ENCODE assay signal across 10 mouse cellular contexts in the genomic region with DNA sequence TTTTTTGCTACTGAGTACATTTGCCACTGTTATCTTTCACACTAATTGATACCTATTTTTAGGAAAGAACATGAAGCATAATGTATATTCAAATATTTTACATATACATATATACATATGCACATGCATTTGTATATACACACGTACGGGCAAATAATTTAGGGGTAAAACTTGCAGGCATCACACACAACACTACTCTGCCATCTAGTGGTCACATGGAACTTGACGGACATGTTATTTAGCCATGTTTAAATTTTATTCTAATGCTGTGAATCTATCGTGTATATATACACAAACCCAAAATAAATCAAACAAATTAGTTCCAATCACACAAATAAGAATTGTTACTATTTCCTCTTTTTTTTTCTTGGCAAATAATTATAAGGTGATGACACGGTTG.
A peak's percentile ranks its signal among the peaks of the same experiment; 100 is the strongest.
DNase-seq lines count a peak whose midpoint lies in the region; ATAC-seq and TF ChIP-seq lines count a peak whose summit lies in the region.
"Had no signal": no experiment of that assay in that cellular context is flagged by ENCODE, and none has a peak within 500 bp of the region (broad histone marks: within the 10 kb centered on the region; RNA-seq: fewer than 3 reads in every experiment).

No protein-coding gene starts in this region.

- ATAC-seq in kidney, embryonic 14.5 days (ENCODE audit: low FRiP score, low TSS enrichment) = no peak

- peak; percentile 10 for TF ChIP-seq CTCF in ES-Bruce4 (IDR thresholded peaks at IDR 0.05; ENCODE audit: low read depth, low read length)
- peak; percentile 73 for TF ChIP-seq CTCF in left cerebral cortex, adult 2 months (IDR thresholded peaks at IDR 0.05)

- H3K27ac ChIP-seq in kidney, embryonic 14.5 days (ENCODE audit: low read depth, low read length) = no peak overlapping the region
- no peak overlapping the region for H3K27ac ChIP-seq in ES-Bruce4 (ENCODE audit: insufficient read depth, low read length)
- H3K27ac ChIP-seq in left cerebral cortex, adult 2 months = no peak overlapping the region
- H3K27ac ChIP-seq: limb, embryonic 13.5 days had no signal

- no peak overlapping the region for H3K4me3 ChIP-seq in kidney, embryonic 14.5 days (ENCODE audit: low read length)
- H3K4me3 ChIP-seq in ES-Bruce4 (ENCODE audit: low read depth, low read length) = no peak overlapping the region
- H3K4me3 ChIP-seq in left cerebral cortex, adult 2 months = no peak overlapping the region
- H3K4me3 ChIP-seq: erythroblast, embryonic 14.5 days; limb, embryonic 13.5 days had no signal

- no peaks in the 10 kb centered on the region for H3K9me3 ChIP-seq in kidney, embryonic 14.5 days (ENCODE audit: control insufficient read depth, low read length)
- no peaks in the 10 kb centered on the region for H3K9me3 ChIP-seq in ES-Bruce4 (replicated peaks; ENCODE audit: control insufficient read depth, insufficient read depth, low read length, poor library complexity, severe bottlenecking)
- H3K9me3 ChIP-seq: limb, embryonic 13.5 days had no signal

- no peak overlapping the region for H3K4me2 ChIP-seq in kidney, embryonic 14.5 days (replicated peaks; ENCODE audit: low read depth, low read length)
- H3K4me2 ChIP-seq: limb, embryonic 13.5 days had no signal

- TF ChIP-seq POLR2A in ES-Bruce4 (IDR thresholded peaks at IDR 0.05; ENCODE audit: insufficient read depth, low read length) = no peak

- WGBS in kidney, embryonic 14.5 days = 33% methylated on average over 5 of the region's 5 CpGs

- H3K36me3 ChIP-seq in kidney, embryonic 14.5 days (ENCODE audit: control insufficient read depth, insufficient read depth, low read length) = no peaks in the 10 kb centered on the region
- no peaks in the 10 kb centered on the region for H3K36me3 ChIP-seq in ES-Bruce4 (ENCODE audit: control insufficient read depth, insufficient read depth, low read length, poor library complexity, severe bottlenecking)
- H3K36me3 ChIP-seq: limb, embryonic 13.5 days had no signal

- intact Hi-C loops in left cerebral cortex, adult 2 months (cut with DNase I) = loop anchor here (10.0 kb wide), 1 partner anchor 572 kb away; no protein-coding TSS in a partner anchor

- H3K27me3 ChIP-seq in kidney, embryonic 14.5 days (ENCODE audit: control insufficient read depth, insufficient read depth, low read length) = 0 out of 2 replicates have a peak, but pooled peaks cover 6% of the 10 kb centered on the region
- no peaks in the 10 kb centered on the region for H3K27me3 ChIP-seq in ES-Bruce4 (ENCODE audit: control insufficient read depth, insufficient read depth, low read length, poor library complexity, severe bottlenecking)

- TF ChIP-seq EP300 in ES-Bruce4 (IDR thresholded peaks at IDR 0.05; ENCODE audit: insufficient read depth, low read depth, low read length) = no peak

- peak; percentile 3 to 6 for DNase-seq in cerebellum, adult 18-20 months
- DNase-seq in cerebellum, adult 8-10 months = no peak
- peak; percentile 2 to 51 for DNase-seq in kidney, postnatal 36 days
- peak in 1 of 2 experiments; percentile 33 for DNase-seq in left cerebral cortex, adult 2 months (ENCODE audit: extremely low spot score in 1 of 2, low spot score in 2 of 2)
- no peak for DNase-seq in spleen, postnatal 14 days (ENCODE audit: low spot score in 2 of 2)
- DNase-seq in ovary, postnatal 36 days (ENCODE audit: low spot score) = no peak

- no peak overlapping the region for H3K9ac ChIP-seq in kidney, embryonic 14.5 days (ENCODE audit: low read depth, low read length)
- H3K9ac ChIP-seq in ES-Bruce4 (ENCODE audit: low read depth, poor library complexity, severe bottlenecking) = no peak overlapping the region
- H3K9ac ChIP-seq: limb, embryonic 13.5 days had no signal

- no peaks in the 10 kb centered on the region for H3K4me1 ChIP-seq in kidney, embryonic 14.5 days (ENCODE audit: control insufficient read depth, insufficient read depth, low read length)
- no peaks in the 10 kb centered on the region for H3K4me1 ChIP-seq in ES-Bruce4 (ENCODE audit: control insufficient read depth, insufficient read depth, low read length)

Comparison
In these comparisons a context has a peak if more than half of its experiments do, and no peak if none do; other contexts are left out.
1. DNase-seq: peak in cerebellum, adult 18-20 months (2 of 2) and kidney, postnatal 36 days (2 of 2); none in cerebellum, adult 8-10 months (single experiment), spleen, postnatal 14 days (0 of 2) and ovary, postnatal 36 days (single experiment).